Mouse (Mus musculus) midbrain, embryonic 10.5 days (tissue): ENCODE data around the gene Tprg. TPM values are rescaled to one million over a fixed set of nuclear protein-coding genes. Genes with fewer than 3 reads are reported as not detected.

Experiments used
- DNase-seq: peaks from one replicate; pipeline ENCODE4 v3.0.0-alpha.2; 2017; ENCODE audit warnings: low spot score
- H3K27ac ChIP-seq: fragments of 300-500 bp; sonication (generic); replicated peaks from 2 replicates; pipeline ENCODE4 v1.5.1; 2016; ENCODE audit warnings: mild to moderate bottlenecking
- H3K27me3 ChIP-seq: fragments of 300-500 bp; sonication (generic); 2 replicates; pipeline ENCODE4 v1.6.1; 2016; ENCODE audit warnings: low read depth, mild to moderate bottlenecking; ENCODE audit not compliant: poor library complexity, severe bottlenecking
- H3K36me3 ChIP-seq: fragments of 300-500 bp; sonication (generic); 2 replicates; pipeline ENCODE4 v1.6.1; 2016; ENCODE audit warnings: mild to moderate bottlenecking, moderate library complexity
- H3K4me1 ChIP-seq: fragments of 300-500 bp; sonication (generic); 2 replicates; pipeline ENCODE4 v1.6.1; 2016
- H3K4me3 ChIP-seq: fragments of 300-500 bp; sonication (generic); 2 replicates; pipeline ENCODE4 v1.5.1; 2016; ENCODE audit warnings: mild to moderate bottlenecking, moderate library complexity
- H3K9me3 ChIP-seq: fragments of 300-500 bp; sonication (generic); replicated peaks from 2 replicates; pipeline ENCODE4 v1.6.1; 2016; ENCODE audit warnings: mild to moderate bottlenecking
- WGBS: fragments of 180-500 bp; shearing (Covaris S2); methylation state at CpG from one replicate; pipeline ENCODE4 v1.1.7; 2016; 5-methylcytosine and 5-hydroxymethylcytosine counted together
- polyA plus RNA-seq: library from polyadenylated mRNA; unstranded; fragments of >200 nt; fragmentation: Nextera tagmentation; extraction: Ambion mirVana; gene quantifications from 2 replicates; pipeline ENCODE4 v1.2.1, GENCODE M21; 2016

Gene Tprg
- polyA plus RNA-seq, 1 experiment from 2014 or later = not detected

- Histone ChIP-seq H3K4me3 (no peak overlapping the region), H3K4me1 (no peaks in the 10 kb centered on the region), H3K27ac (no peak overlapping the region), H3K36me3 (no peaks in the 10 kb centered on the region), H3K9me3 (no peaks in the 10 kb centered on the region), H3K27me3 (no peaks in the 10 kb centered on the region; the same call in 1 of the 2 replicates)
- DNase-seq = no peak
- 81% methylated on average over 4 of the region's 4 CpGs for WGBS
Observed at GRCm38 (mm10) chr16:25268276-25268675, 18.3 kb upstream of the Tprg start.

DNA sequence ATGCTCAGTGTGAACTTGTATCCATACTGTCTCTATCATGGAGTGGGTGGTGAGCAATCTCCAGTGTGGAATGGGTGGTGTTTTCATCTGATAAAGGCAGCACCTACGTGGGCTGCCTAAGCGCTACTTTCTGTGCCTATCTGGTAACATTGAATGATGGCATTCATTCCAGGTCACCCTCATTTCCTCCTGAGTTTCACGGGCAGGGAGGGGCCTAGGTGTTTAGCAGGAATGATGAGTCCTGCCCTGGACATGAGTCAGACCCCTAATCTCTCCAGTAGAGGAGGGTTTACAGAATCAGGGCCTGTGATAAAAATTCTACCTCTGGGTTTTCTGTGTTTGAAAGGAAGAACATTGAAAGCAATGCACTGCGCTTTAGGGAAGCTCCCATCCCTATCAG lies 4.1 kb upstream of the Tprg start:
- Histone ChIP-seq H3K36me3 (no peaks in the 10 kb centered on the region), H3K27ac (no peak overlapping the region), H3K4me1 (no peaks in the 10 kb centered on the region), H3K27me3 (no peaks in the 10 kb centered on the region), H3K4me3 (no peak overlapping the region), H3K9me3 (no peaks in the 10 kb centered on the region)
- no peak for DNase-seq
- 87% methylated on average over 4 of the region's 4 CpGs for WGBS

- whole genome bisulfite sequencing = 80% methylated on average over 2 of the region's 2 CpGs
- no peaks in the 10 kb centered on the region for H3K9me3 ChIP-seq
- no peaks in the 10 kb centered on the region for H3K4me1 ChIP-seq
Observed at GRCm38 (mm10) chr16:25293753-25294152, 7.1 kb downstream of the Tprg start.

DNA sequence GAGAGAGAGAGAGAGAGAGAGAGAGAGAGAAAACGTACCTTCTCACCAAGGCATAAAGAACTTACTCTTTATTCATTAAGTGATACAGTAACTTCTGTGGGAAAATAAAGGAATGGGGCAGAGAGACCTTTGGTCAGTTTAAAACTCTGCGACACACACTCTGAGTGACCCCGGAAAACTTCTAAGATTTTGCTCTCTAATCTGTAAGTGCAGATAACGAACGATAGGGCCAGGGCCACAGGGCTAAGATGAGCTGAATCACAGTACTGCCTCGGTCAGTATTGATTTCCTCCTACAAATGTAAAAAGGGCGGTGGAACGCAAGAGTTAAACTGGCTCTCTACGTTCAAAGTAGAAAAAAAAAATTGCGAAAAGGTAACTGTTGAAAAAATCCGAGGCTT lies 8.9 kb downstream of the Tprg start:
- Histone ChIP-seq H3K4me1 (no peaks in the 10 kb centered on the region), H3K9me3 (no peaks in the 10 kb centered on the region), H3K4me3 (no peak overlapping the region), H3K27me3 (no peaks in the 10 kb centered on the region), H3K36me3 (no peaks in the 10 kb centered on the region), H3K27ac (no peak overlapping the region)
- no peak for DNase-seq
- WGBS = 90% methylated on average over 11 of the region's 11 CpGs

More at GRCm38 (mm10) chr16:25293753-25294152, 7.1 kb downstream of the Tprg start:
- Histone ChIP-seq H3K36me3 (no peaks in the 10 kb centered on the region), H3K4me3 (no peak overlapping the region), H3K27me3 (no peaks in the 10 kb centered on the region), H3K27ac (no peak overlapping the region)
- no peak for DNase-seq

DNA sequence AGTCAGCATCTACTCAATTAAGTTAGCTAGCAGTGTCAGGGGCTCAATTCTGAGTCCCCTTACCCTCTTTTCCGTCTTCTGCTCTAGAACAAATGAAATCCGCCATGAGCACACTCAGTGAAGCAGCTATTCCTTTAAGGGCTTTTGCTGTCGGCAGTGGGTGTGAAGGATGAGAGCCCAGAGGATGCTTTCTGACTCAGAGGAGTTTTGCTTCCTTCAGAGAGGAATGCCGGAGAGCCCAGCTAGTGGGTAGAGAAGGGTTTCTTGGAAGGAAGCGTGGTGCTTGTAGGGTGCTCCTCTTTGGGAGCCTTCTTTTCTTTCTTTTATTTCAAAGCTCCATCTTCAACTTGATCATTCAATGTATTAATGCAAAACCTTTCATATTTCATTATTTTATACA lies 10.1 kb downstream of the Tprg start:
- no peaks in the 10 kb centered on the region for H3K4me1 ChIP-seq
- no peaks in the 10 kb centered on the region for H3K9me3 ChIP-seq
- H3K27me3 ChIP-seq = no peaks in the 10 kb centered on the region
- no peak overlapping the region for H3K27ac ChIP-seq
- DNase-seq = no peak
- H3K36me3 ChIP-seq = no peaks in the 10 kb centered on the region
- 85% methylated on average over 5 of the region's 5 CpGs for WGBS
- no peak overlapping the region for H3K4me3 ChIP-seq

DNA sequence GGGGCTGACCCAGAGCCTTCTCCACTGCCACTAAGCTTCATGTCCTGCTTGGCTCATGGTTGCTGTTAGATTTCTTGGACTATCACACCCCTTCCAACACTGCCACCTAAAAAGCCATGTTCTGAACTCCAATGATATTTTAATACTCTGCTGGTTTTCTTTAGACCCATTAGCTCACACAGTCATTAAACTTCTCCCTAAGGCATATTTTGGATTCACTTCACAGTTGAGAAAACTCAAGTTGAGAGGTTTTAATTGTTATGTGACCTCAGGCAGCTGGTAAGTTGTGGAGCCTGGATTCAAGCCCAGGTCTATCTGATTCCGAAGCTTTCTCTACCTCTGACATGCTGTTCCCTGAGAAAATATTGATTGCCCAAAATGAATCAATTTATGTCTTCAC lies 11.6 kb downstream of the Tprg start:
- no peaks in the 10 kb centered on the region for H3K36me3 ChIP-seq
- no peaks in the 10 kb centered on the region for H3K27me3 ChIP-seq
- DNase-seq = no peak
- H3K9me3 ChIP-seq = no peaks in the 10 kb centered on the region
- H3K27ac ChIP-seq = no peak overlapping the region
- H3K4me1 ChIP-seq = no peaks in the 10 kb centered on the region
- no peak overlapping the region for H3K4me3 ChIP-seq
- WGBS = 89% methylated on average over 1 of the region's 1 CpGs

GRCm38 (mm10) chr16:25302616-25303015 lies 16.0 kb downstream of the Tprg start:
- 94% methylated on average over 4 of the region's 4 CpGs for WGBS
- no peaks in the 10 kb centered on the region for H3K4me1 ChIP-seq
- H3K4me3 ChIP-seq = no peak overlapping the region
- no peak overlapping the region for H3K27ac ChIP-seq
- no peak for DNase-seq
- no peaks in the 10 kb centered on the region for H3K36me3 ChIP-seq
- H3K27me3 ChIP-seq = no peaks in the 10 kb centered on the region
- H3K9me3 ChIP-seq = no peaks in the 10 kb centered on the region

GRCm38 (mm10) chr16:25314006-25314405 lies 27.4 kb downstream of the Tprg start:
- Histone ChIP-seq H3K4me1 (no peaks in the 10 kb centered on the region), H3K36me3 (no peaks in the 10 kb centered on the region), H3K27ac (no peak overlapping the region), H3K9me3 (no peaks in the 10 kb centered on the region), H3K4me3 (no peak overlapping the region), H3K27me3 (no peaks in the 10 kb centered on the region)
- 87% methylated on average over 5 of the region's 5 CpGs for WGBS
- DNase-seq = no peak

DNA sequence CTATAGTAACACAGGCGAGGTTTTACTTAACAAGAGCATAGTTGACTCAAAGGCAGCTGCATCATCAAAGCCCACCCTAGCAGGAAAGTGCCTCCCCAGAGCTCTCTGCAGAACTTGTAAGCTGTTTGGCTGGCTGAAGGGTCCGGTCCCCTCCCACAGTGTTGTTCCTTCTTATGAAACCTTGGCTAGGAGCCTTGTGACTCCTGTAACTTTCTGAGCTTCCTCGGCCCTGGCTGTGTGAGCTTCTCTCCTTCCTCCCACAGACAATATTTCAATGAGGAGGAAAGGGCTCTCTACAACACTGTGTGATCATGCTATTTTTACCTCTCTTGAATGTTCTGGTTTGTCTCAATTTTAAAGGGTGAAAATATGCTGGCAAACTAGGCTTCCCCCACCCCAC lies 28.5 kb downstream of the Tprg start:
- Histone ChIP-seq H3K4me3 (no peak overlapping the region), H3K27ac (no peak overlapping the region), H3K9me3 (no peaks in the 10 kb centered on the region), H3K36me3 (no peaks in the 10 kb centered on the region), H3K4me1 (no peaks in the 10 kb centered on the region), H3K27me3 (no peaks in the 10 kb centered on the region)
- WGBS = 83% methylated on average over 3 of the region's 3 CpGs
- DNase-seq = no peak

DNA sequence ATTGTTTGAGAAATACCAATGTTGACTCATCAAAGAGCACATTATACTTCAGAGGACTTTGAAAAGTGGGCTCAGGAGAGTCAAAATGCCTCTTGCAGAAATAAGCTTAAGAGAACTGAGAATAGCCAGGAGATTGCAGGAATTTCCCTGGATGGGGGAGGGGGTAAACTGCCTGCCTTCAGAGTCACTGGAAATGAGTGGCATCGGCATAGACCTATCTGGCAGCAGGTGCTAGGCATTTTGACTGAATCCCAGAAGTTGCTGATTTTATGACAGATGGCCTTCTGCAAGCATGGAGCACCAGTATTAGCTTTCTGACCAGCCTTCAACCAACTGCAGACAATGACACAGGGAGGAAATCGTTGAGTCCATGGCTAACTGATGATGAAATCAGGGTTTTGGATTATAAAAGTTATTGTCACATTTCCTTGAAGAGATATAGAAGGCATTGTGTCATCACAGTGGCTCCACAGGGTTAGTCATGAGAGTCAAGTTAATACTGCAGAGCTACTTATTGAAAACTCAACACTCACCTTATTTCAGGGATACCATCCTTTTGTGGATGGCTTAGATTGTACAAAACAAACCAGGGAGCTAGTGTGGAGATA lies 39.1 kb downstream of the Tprg start:
- no peak for DNase-seq
- no peaks in the 10 kb centered on the region for H3K4me1 ChIP-seq
- H3K9me3 ChIP-seq = no peaks in the 10 kb centered on the region
- H3K27ac ChIP-seq = no peak overlapping the region
- H3K27me3 ChIP-seq = peaks cover 28% of the 10 kb centered on the region
- 84% methylated on average over 2 of the region's 2 CpGs for WGBS
- H3K36me3 ChIP-seq = no peaks in the 10 kb centered on the region
- H3K4me3 ChIP-seq = no peak overlapping the region

DNA sequence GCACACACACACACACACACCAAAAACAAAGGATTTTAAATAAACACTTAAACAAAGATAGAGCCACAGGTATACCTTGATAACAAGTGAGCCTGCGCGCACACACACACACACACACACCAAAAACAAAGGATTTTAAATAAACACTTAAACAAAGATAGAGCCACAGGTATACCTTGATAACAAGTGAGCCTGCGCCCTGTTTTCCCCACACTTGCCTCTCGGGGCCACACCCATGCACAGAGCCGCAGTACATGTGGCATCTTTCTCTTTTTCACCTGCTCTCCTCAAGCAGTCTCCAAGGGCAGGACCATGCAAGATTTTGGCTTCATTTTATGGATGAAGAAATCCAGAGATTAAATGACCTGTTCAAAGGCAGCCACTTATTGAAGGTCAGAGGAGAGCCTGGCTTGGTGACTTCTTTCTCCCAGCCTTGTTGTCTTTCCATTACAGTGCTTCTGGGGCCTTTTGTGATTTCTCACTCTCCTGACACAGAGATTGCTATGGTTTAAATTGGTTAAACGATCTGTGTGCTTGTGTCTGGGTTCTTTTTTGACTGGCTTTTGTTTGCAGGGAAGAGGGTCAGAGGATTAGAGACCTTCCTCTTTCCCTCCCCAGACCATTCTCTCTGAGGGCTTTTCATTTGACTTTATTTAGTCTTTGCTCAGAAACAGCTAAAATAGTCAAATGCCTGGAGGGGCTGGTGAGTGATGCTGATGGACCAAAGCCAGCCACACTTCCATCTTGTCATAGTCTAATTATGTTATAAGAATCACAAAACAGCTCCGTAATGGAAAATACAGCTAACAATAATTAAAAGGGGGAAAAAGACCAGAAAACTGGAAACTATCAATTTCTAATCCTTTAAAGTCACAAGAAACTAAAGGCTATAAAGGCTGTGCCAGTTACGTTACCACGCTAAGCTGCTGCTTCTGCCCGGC lies 46.9 kb downstream of the Tprg start:
- H3K9me3 ChIP-seq = no peaks in the 10 kb centered on the region
- peaks cover 29% of the 10 kb centered on the region for H3K4me1 ChIP-seq
- no peak overlapping the region for H3K4me3 ChIP-seq
- H3K27ac ChIP-seq = no peak overlapping the region
- peak; percentile 28 for DNase-seq
- WGBS = 42% methylated on average over 10 of the region's 10 CpGs
- no peaks in the 10 kb centered on the region for H3K36me3 ChIP-seq
- peaks cover 87% of the 10 kb centered on the region for H3K27me3 ChIP-seq

DNA sequence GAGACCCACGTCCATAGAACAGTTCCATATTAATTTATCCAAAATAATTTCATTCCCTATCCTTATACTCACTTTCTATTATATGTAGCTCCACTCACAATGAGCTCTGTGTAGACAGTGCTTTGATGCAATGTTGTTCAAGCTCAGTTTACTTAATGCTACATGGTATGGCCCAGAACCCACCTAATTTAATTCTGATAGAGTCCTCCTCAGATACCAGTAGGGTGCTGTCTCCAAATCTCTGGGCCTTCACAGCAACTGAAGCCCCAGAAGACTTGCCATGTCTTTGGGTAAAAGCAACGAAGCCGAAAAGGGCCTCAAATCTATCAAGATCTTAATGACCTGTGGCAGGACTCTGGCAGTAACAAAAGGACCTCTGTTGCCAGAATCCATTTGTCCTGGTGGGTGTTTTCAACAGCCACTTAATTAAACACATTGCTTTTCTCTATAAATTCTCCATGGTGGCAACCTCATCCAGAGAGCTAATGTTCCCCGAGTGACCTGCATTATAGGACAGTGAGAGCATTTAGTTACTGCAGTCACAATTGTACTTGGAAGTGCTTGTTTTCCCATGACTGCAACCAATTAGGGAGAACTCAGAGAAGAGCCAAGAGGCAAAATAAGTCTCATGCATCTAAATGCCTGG lies 48.6 kb downstream of the Tprg start:
- no peak for DNase-seq
- Histone ChIP-seq H3K4me1 (peaks cover 29% of the 10 kb centered on the region), H3K27ac (no peak overlapping the region), H3K36me3 (no peaks in the 10 kb centered on the region), H3K9me3 (no peaks in the 10 kb centered on the region), H3K4me3 (no peak overlapping the region), H3K27me3 (peaks cover 81% of the 10 kb centered on the region)
- WGBS = 24% methylated on average over 4 of the region's 4 CpGs

DNA sequence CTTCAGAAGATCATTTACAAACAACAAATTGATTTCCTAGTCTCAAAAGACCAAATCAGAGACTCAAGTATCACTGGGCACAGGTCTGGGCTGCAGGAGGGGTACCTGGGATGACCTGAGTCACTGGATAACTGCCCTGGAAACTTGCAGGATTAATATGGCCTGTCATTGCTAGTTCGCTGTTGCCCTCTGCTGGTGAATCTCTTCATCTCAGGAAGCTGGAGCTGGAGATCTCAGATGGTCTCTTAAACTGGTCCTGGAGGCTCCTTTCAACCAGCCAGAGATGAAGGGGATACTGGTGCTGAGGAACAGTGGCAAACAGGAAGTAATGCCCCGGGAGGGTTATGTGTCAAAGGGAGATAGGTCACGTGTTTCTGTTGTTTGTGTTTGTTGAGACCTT lies 63.0 kb downstream of the Tprg start:
- H3K4me3 ChIP-seq = no peak overlapping the region

More for the DNA sequence above, 63.0 kb downstream of the Tprg start:
- H3K36me3 ChIP-seq = no peaks in the 10 kb centered on the region
- WGBS = 13% methylated on average over 3 of the region's 3 CpGs
- peaks cover 14% of the 10 kb centered on the region; the same call in 1 of the 2 replicates for H3K27me3 ChIP-seq
- DNase-seq = peak; percentile 55
- no peak overlapping the region for H3K27ac ChIP-seq
- no peaks in the 10 kb centered on the region for H3K9me3 ChIP-seq
- H3K4me1 ChIP-seq = no peaks in the 10 kb centered on the region
